Mouse (Mus musculus) Muller cell, postnatal 12 days (primary cell): ENCODE measurements around the gene Gm14685.
"Not testable (repeated sequence)": the region's sequence is repeated elsewhere in the genome, so short reads cannot be mapped to it uniquely, and the experiment has no call there.

Experiments used
- DNase-seq: peaks from one replicate; pipeline ENCODE4 v3.0.0-alpha.2; 2015; ENCODE audit errors: inconsistent ontology term

The Gm14685 gene

DNA sequence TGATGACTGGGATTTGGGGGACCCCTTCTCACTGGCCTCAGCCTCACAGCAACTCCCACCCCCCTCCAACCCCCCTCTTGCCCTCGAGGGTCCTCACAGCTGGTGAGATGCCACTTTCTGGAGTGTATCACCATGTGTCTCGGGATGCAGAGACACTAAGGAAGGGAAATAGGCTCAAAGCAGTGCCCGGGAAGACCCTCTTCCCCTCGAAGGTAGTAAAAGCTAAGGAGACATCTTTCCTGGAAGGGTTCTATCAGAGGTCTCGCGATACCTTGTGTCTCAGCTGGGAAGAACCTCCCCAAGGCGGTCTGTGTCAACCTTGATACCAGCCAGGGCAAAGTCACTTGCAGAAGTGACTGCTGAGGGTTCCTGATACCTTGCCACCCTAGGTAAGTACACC lies at the start of gene Gm14685:
TSS of gene Gm14685 (plus strand) at position 301 of the 400 bp plus-strand sequence.
- not testable (repeated sequence) for DNase-seq

DNA sequence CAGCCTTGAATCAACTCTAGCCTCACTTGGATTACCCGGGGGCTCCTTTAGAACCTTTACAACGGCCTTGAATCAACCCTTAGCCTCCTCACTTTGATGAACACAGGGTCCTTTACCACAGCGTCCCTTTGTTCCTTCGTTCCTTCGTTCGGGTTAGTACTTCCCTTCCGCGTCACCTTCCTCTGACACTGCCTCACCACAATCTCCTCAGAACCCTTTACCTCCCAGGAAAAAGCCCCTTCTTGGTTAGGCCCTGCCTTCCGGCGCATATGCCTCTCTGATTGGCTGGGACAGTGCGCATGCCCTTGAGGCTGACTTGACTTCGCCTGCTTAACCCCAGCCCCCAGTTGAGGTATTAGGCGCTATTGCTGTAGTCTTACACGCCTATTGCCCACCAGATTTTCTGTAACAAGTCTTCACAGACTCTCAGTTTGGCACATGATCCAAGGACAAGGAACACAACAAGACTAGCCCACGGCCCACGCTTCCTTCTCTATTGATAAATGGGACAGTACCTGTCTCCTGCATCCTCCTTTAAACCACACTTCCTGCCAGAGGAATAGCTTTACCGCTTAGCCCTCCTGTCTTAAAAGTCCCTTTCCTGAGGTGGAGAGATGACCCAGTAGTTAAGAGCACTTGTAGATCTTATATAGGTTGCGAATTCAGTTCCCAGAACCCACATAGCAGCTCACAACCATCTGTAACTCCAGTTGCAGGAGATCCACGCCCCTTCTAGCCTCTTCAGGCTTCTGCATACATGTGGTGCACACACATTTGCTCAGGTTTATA lies 34.4 kb upstream of the Gm14685 start, which contains the start of gene Xlr4a:
TSS of gene Xlr4a (minus strand) at position 212 of the 789 bp plus-strand sequence.
- DNase-seq, result not testable (repeated sequence)

DNA sequence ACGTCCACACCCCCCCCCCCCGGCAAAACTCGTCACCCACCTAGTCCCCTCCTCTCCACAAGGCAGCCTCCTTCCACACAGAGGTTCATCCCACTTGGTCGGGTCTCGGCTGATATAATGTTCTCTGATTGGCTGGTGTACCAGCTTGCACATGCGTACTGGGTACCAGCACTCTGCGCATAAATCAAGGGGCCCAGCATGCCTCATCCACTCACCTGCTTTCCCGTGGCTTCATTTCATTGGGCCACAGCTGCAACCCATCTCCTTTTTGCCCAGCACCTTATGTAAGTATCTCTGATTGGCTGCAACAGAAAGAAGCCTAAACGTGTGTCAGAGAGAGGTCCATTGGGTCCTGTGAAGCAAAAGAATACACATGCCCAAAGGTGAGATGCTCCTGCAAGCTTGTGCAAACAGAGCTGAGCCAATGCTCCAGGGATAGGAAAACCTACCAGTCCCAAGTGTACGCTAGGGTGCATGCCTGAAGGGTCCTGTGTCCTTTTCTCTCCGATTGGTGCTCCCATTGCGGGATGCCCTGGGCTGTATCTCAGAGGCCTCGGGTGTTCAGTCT lies 19.8 kb upstream of the Gm14685 start, which contains the start of gene Xlr3a:
TSS of gene Xlr3a (minus strand) at position 155 of the 568 bp plus-strand sequence.
- DNase-seq, result not testable (repeated sequence)

DNA sequence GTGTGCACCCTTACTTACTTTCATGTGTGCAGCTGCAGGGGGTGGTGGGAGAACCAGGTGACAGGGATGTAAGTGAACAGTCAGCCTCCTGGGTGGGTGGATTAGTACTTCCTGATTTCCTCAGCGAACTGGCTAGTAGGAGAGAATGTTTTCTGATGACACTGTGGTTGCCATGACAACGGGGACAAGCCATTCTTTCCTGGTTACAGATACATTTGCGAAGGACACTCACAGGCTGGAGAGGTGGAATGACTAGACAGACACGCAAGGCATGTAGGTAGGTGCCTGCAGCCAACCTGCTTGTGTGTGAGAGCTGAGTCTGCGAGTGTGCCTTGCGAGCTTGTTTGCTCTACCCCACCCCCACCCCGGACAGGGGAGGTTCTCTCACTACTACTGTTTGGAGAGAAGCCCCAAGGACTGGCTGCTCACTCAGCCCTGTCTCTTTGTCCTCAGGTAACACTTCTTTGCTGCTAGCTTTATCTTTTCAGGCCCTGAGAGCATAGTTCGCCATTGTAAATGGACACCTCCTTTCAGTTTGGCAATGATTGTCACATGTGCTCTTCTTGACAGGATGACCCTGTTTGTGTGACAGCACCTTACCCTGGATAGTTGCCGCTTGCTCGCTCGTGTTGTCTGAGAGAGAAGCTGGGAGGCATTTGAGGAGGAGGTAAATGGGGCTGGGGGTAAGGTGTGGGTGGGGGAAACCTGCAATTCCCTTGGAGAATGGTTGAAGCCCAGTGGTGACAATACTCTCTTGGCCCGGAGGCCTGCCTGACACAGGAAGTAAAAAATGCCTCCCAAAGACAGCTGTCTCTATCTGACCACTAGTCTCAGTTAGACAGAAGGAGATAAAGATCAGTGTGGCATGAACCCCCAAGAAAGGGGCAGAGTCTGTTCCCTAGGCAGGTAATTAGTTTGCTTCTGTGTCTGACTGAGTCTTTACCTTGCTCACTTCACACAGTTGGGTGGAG lies 6.3 kb downstream of the Gm14685 start:
- not testable (repeated sequence) for DNase-seq

DNA sequence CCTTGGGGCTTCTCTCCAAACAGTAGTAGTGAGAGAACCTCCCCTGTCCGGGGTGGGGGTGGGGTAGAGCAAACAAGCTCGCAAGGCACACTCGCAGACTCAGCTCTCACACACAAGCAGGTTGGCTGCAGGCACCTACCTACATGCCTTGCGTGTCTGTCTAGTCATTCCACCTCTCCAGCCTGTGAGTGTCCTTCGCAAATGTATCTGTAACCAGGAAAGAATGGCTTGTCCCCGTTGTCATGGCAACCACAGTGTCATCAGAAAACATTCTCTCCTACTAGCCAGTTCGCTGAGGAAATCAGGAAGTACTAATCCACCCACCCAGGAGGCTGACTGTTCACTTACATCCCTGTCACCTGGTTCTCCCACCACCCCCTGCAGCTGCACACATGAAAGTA lies 26.4 kb downstream of the Gm14685 start:
- DNase-seq, result not testable (repeated sequence)

DNA sequence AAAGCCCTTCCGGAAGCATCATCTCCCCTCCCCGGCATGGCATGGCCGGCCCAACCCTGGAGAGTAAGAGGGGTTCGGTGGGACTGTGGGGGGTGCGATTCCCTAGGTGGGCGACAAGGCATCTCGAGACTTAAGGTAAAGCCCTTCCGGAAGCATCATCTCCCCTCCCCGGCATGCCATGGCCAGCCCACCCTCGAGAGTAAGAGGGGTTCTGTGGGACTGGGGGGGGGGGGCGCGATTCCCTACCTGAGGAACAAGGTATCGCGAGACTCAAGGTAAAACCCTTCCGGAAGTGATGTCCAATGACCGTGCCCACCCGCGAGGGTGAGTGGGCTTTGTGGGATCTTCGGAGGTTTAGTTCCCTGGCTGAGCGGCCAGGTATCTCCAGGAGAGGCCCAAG lies 31.6 kb downstream of the Gm14685 start, which contains the start of gene Xlr5b:
TSS of gene Xlr5b (plus strand) at position 301 of the 400 bp plus-strand sequence.
- DNase-seq, result not testable (repeated sequence)

DNA sequence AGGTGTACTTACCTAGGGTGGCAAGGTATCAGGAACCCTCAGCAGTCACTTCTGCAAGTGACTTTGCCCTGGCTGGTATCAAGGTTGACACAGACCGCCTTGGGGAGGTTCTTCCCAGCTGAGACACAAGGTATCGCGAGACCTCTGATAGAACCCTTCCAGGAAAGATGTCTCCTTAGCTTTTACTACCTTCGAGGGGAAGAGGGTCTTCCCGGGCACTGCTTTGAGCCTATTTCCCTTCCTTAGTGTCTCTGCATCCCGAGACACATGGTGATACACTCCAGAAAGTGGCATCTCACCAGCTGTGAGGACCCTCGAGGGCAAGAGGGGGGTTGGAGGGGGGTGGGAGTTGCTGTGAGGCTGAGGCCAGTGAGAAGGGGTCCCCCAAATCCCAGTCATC lies 32.5 kb downstream of the Gm14685 start, which contains the start of gene DXBay18:
TSS of gene DXBay18 (minus strand) at position 101 of the 400 bp plus-strand sequence.
- DNase-seq, result not testable (repeated sequence)

DNA sequence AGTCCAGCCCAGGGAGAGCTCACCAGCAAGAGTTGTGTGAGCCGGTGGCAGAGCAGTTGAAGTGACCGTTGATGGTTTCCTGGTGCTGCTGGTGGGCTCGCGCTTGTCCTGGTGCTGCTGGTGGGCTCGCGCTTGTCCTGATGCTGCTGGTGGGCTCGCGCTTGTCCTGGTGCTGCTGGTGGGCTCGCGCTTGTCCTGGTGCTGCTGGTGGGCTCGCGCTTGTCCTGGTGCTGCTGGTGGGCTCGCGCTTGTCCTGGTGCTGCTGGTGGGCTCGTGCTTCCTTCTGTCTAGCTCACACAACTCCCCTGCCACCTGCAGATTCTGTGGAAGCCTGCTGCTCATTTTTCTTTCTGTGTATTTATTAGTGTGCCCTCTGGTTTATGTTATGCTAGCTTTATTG lies 60.0 kb downstream of the Gm14685 start, which contains the start of gene Spin2d:
TSS of gene Spin2d (minus strand) at position 101 of the 400 bp plus-strand sequence.
- DNase-seq, result not testable (repeated sequence)
